Mouse (Mus musculus) liver, embryonic 13.5 days (tissue): ENCODE results near the gene Ipmk. TPM values are rescaled to one million over a fixed set of nuclear protein-coding genes. Genes with fewer than 3 reads are reported as not detected.
"Not testable (repeated sequence)": the region's sequence is repeated elsewhere in the genome, so short reads cannot be mapped to it uniquely, and the experiment has no call there.

Source experiments
- ATAC-seq: fragments of 200-750 bp; cut with Nextera tagmentation; 2 replicates; pipeline ENCODE4 v1.8.0; 2017; ENCODE audit warnings: low read depth, mild to moderate bottlenecking, moderate number of reproducible peaks, moderate library complexity
- DNase-seq: peaks from one replicate; pipeline ENCODE4 v3.0.0; 2022
- H3K27ac ChIP-seq: fragments of 300-500 bp; sonication (generic); 2 replicates; pipeline ENCODE4 v1.5.1; 2015; ENCODE audit warnings: moderate library complexity, mild to moderate bottlenecking, inconsistent platforms
- H3K27me3 ChIP-seq: fragments of 300-500 bp; sonication (generic); 2 replicates; pipeline ENCODE4 v1.6.1; 2015; ENCODE audit warnings: mild to moderate bottlenecking, inconsistent platforms
- H3K36me3 ChIP-seq: fragments of 300-500 bp; sonication (generic); 2 replicates; pipeline ENCODE4 v1.6.1; 2015; ENCODE audit warnings: mild to moderate bottlenecking, inconsistent platforms
- H3K4me1 ChIP-seq: fragments of 300-500 bp; sonication (generic); replicated peaks from 2 replicates; pipeline ENCODE4 v1.6.1; 2015; ENCODE audit warnings: inconsistent platforms
- H3K4me2 ChIP-seq: fragments of 300-500 bp; sonication (generic); 2 replicates; pipeline ENCODE4 v1.6.1; 2015; ENCODE audit warnings: inconsistent platforms, mild to moderate bottlenecking, moderate library complexity
- H3K4me3 ChIP-seq: fragments of 300-500 bp; sonication (generic); replicated peaks from 2 replicates; pipeline ENCODE4 v1.5.1; 2015; ENCODE audit warnings: mild to moderate bottlenecking, inconsistent platforms
- H3K9ac ChIP-seq: fragments of 300-500 bp; sonication (generic); 2 replicates; pipeline ENCODE4 v1.6.1; 2015; ENCODE audit warnings: mild to moderate bottlenecking, inconsistent platforms
- H3K9me3 ChIP-seq: fragments of 300-500 bp; sonication (generic); replicated peaks from 2 replicates; pipeline ENCODE4 v1.6.1; 2016; ENCODE audit warnings: inconsistent platforms
- WGBS: fragments of 180-500 bp; shearing (Covaris S2); methylation state at CpG from one replicate; pipeline ENCODE4 v1.1.7; 2015; ENCODE audit not compliant: insufficient replicate concordance; 5-methylcytosine and 5-hydroxymethylcytosine counted together
- polyA plus RNA-seq: library from polyadenylated mRNA; unstranded; fragments of >200 nt; fragmentation: Nextera tagmentation; extraction: Ambion mirVana; gene quantifications from 2 replicates; pipeline ENCODE4 v1.2.1, GENCODE M21; 2015

Ipmk gene
- polyA plus RNA-seq, 1 experiment from 2014 or later: 8.3 TPM

GRCm38 (mm10) chr10:71373706-71374105 is 26.1 kb downstream of the Ipmk start:
- DNase-seq (no peak), ATAC-seq (no peak)
- H3K4me3 ChIP-seq: no peak overlapping the region
- WGBS: 73% methylated on average over 11 of the region's 11 CpGs
- no peaks in the 10 kb centered on the region for H3K9me3 ChIP-seq
- H3K27ac ChIP-seq: no peak overlapping the region
- H3K36me3 ChIP-seq: peaks cover 44% of the 10 kb centered on the region
- H3K4me2 ChIP-seq: no peak overlapping the region
- peaks cover under 1% of the 10 kb centered on the region; the same call in 1 of the 2 replicates for H3K4me1 ChIP-seq
- no peaks in the 10 kb centered on the region for H3K27me3 ChIP-seq
- no peak overlapping the region for H3K9ac ChIP-seq

- DNase-seq (no peak), ATAC-seq (no peak)
- WGBS: 78% methylated on average over 6 of the region's 6 CpGs
- Histone ChIP-seq H3K27me3 (no peaks in the 10 kb centered on the region), H3K4me2 (no peak overlapping the region), H3K4me1 (no peaks in the 10 kb centered on the region), H3K9me3 (no peaks in the 10 kb centered on the region), H3K9ac (no peak overlapping the region), H3K4me3 (no peak overlapping the region), H3K36me3 (peaks cover 58% of the 10 kb centered on the region), H3K27ac (no peak overlapping the region)
Measured at GRCm38 (mm10) chr10:71376014-71376413, 28.5 kb downstream of the Ipmk start.

GRCm38 (mm10) chr10:71380406-71380805 is 32.8 kb downstream of the Ipmk start:
- Histone ChIP-seq H3K36me3 (peaks cover 59% of the 10 kb centered on the region), H3K4me2 (no peak overlapping the region), H3K4me1 (no peaks in the 10 kb centered on the region), H3K9ac (no peak overlapping the region), H3K9me3 (no peaks in the 10 kb centered on the region), H3K4me3 (no peak overlapping the region), H3K27ac (no peak overlapping the region), H3K27me3 (no peaks in the 10 kb centered on the region)
- WGBS: 83% methylated on average over 7 of the region's 7 CpGs
- DNase-seq (no peak), ATAC-seq (no peak)

GRCm38 (mm10) chr10:71381471-71382033 is 34.0 kb downstream of the Ipmk start:
- 85% methylated on average over 29 of the region's 29 CpGs for WGBS
- no peak overlapping the region for H3K9ac ChIP-seq
- no peak overlapping the region for H3K27ac ChIP-seq
- DNase-seq (no peak), ATAC-seq (no peak)
- H3K36me3 ChIP-seq: peaks cover 53% of the 10 kb centered on the region
- H3K4me3 ChIP-seq: no peak overlapping the region
- no peaks in the 10 kb centered on the region for H3K9me3 ChIP-seq
- no peaks in the 10 kb centered on the region for H3K4me1 ChIP-seq
- H3K4me2 ChIP-seq: no peak overlapping the region
- H3K27me3 ChIP-seq: no peaks in the 10 kb centered on the region

- H3K27ac ChIP-seq: no peak overlapping the region
- no peak overlapping the region for H3K9ac ChIP-seq
- DNase-seq (no peak), ATAC-seq (no peak)
- WGBS: 81% methylated on average over 7 of the region's 7 CpGs
- no peaks in the 10 kb centered on the region for H3K27me3 ChIP-seq
- peaks cover 47% of the 10 kb centered on the region for H3K36me3 ChIP-seq
- no peak overlapping the region for H3K4me2 ChIP-seq
- H3K9me3 ChIP-seq: no peaks in the 10 kb centered on the region
- no peaks in the 10 kb centered on the region for H3K4me1 ChIP-seq
- no peak overlapping the region for H3K4me3 ChIP-seq
Measured at GRCm38 (mm10) chr10:71382109-71382508, 34.5 kb downstream of the Ipmk start.

- Histone ChIP-seq H3K9me3 (no peaks in the 10 kb centered on the region), H3K9ac (no peak overlapping the region), H3K27me3 (no peaks in the 10 kb centered on the region), H3K4me1 (no peaks in the 10 kb centered on the region), H3K36me3 (peaks cover 43% of the 10 kb centered on the region), H3K4me2 (no peak overlapping the region), H3K27ac (no peak overlapping the region), H3K4me3 (no peak overlapping the region)
- ATAC-seq (no peak), DNase-seq (no peak)
- 74% methylated on average over 8 of the region's 8 CpGs for WGBS
Measured at GRCm38 (mm10) chr10:71382858-71383551, 35.4 kb downstream of the Ipmk start.

- H3K4me1 ChIP-seq, H3K27me3 ChIP-seq, H3K27ac ChIP-seq, H3K4me3 ChIP-seq, ATAC-seq, H3K9me3 ChIP-seq, H3K9ac ChIP-seq, DNase-seq, H3K4me2 ChIP-seq: not testable (repeated sequence)
- H3K36me3 ChIP-seq: peaks cover 39% of the 10 kb centered on the region
- WGBS: 67% methylated on average over 6 of the region's 6 CpGs
Measured at GRCm38 (mm10) chr10:71383552-71383924, 36.0 kb downstream of the Ipmk start.

GRCm38 (mm10) chr10:71384159-71385044 is 36.8 kb downstream of the Ipmk start:
- no peaks in the 10 kb centered on the region for H3K27me3 ChIP-seq
- peaks cover 30% of the 10 kb centered on the region for H3K36me3 ChIP-seq
- H3K4me2 ChIP-seq: no peak overlapping the region
- DNase-seq: no peak
- H3K9me3 ChIP-seq: no peaks in the 10 kb centered on the region
- H3K9ac ChIP-seq: no peak overlapping the region
- no peaks in the 10 kb centered on the region for H3K4me1 ChIP-seq
- H3K4me3 ChIP-seq: no peak overlapping the region
- no peak overlapping the region for H3K27ac ChIP-seq
- 78% methylated on average over 19 of the region's 19 CpGs for WGBS
- no peak for ATAC-seq

- 79% methylated on average over 5 of the region's 5 CpGs for WGBS
Measured at GRCm38 (mm10) chr10:71389311-71389710, 41.7 kb downstream of the Ipmk start.

GRCm38 (mm10) chr10:71398383-71399145 is 51.0 kb downstream of the Ipmk start:
- Histone ChIP-seq H3K27ac (no peak overlapping the region), H3K27me3 (no peaks in the 10 kb centered on the region), H3K4me3 (no peak overlapping the region), H3K9ac (no peak overlapping the region), H3K36me3 (no peaks in the 10 kb centered on the region), H3K4me1 (no peaks in the 10 kb centered on the region), H3K4me2 (no peak overlapping the region), H3K9me3 (no peaks in the 10 kb centered on the region)
- no peak for DNase-seq
- ATAC-seq: no peak
- WGBS: 62% methylated on average over 10 of the region's 10 CpGs

More at GRCm38 (mm10) chr10:71389311-71389710, 41.7 kb downstream of the Ipmk start:
- ATAC-seq: no peak
- no peak overlapping the region for H3K4me3 ChIP-seq
- no peaks in the 10 kb centered on the region for H3K4me1 ChIP-seq
- no peak overlapping the region for H3K9ac ChIP-seq
- H3K36me3 ChIP-seq: peaks cover 7% of the 10 kb centered on the region
- H3K4me2 ChIP-seq: no peak overlapping the region
- no peaks in the 10 kb centered on the region for H3K27me3 ChIP-seq
- no peak overlapping the region for H3K27ac ChIP-seq
- no peak for DNase-seq
- no peaks in the 10 kb centered on the region for H3K9me3 ChIP-seq

- no peak overlapping the region for H3K27ac ChIP-seq
- ATAC-seq (no peak), DNase-seq (no peak)
- no peaks in the 10 kb centered on the region for H3K27me3 ChIP-seq
- 17% methylated on average over 8 of the region's 8 CpGs for WGBS
- no peaks in the 10 kb centered on the region for H3K36me3 ChIP-seq
- H3K4me2 ChIP-seq: no peak overlapping the region
- no peak overlapping the region for H3K4me3 ChIP-seq
- H3K9me3 ChIP-seq: no peaks in the 10 kb centered on the region
- H3K9ac ChIP-seq: no peak overlapping the region
- no peaks in the 10 kb centered on the region for H3K4me1 ChIP-seq
Measured at GRCm38 (mm10) chr10:71399399-71399798, 51.8 kb downstream of the Ipmk start.
